Mouse (Mus musculus): ENCODE measurements at regions not wholly inside any gene's neighbourhood (a gene's known extent, or its start where the extent isn't known, plus 50 kb on each side); places are given as distances from the start of the nearest gene placed in this dataset.

- no peak for TF ChIP-seq CTCF (IDR thresholded peaks at IDR 0.05; ENCODE audit: control insufficient read depth, insufficient read depth, insufficient read length)
- no peak for TF ChIP-seq USF1 (IDR thresholded peaks at IDR 0.05; ENCODE audit: low read depth)
- no peak for TF ChIP-seq MYOG (IDR thresholded peaks at IDR 0.05; ENCODE audit: control insufficient read depth, extremely low read depth, insufficient read length)
- no peak for TF ChIP-seq CEBPB (IDR thresholded peaks at IDR 0.05; ENCODE audit: low read depth)
- TF ChIP-seq MYOD1 (IDR thresholded peaks at IDR 0.05; ENCODE audit: control insufficient read depth, insufficient read length, low read depth): no peak
- TF ChIP-seq MAX (IDR thresholded peaks at IDR 0.05): no peak
Measured at GRCm38 (mm10) chr1:183622341-183622740, 204.3 kb downstream of the Hhipl2 start.
